Comparison of ENCODE assay signal across 21 mouse cellular contexts in genomic region chr7:88259155-88259925, GRCm38 (mm10). TPM values are rescaled to one million over a fixed set of nuclear protein-coding genes. Genes with fewer than 3 reads are reported as not detected.
DNase-seq lines count a peak whose midpoint lies in the region; ATAC-seq lines count a peak whose summit lies in the region.
"Had no signal": no experiment of that assay in that cellular context is flagged by ENCODE, and none has a peak within 500 bp of the region (broad histone marks: within the 10 kb centered on the region; RNA-seq: fewer than 3 reads in every experiment).

No protein-coding gene starts in this region.

- peak; percentile 13 for DNase-seq in CD4-positive helper T cell, adult 2 months (ENCODE audit: low read depth, low spot score)
- peak; percentile 53 for DNase-seq in ES-CJ7 (ENCODE audit: low read depth, low spot score)
- no peak for DNase-seq in cerebellum, postnatal 25 days
- DNase-seq: adrenal gland, adult 8-10 months; adrenal gland, postnatal 25 days; cerebellum, adult 11-12 months; cerebellum, adult 8-10 months; cerebellum, postnatal 10 days; forebrain, postnatal 0 days; gastrocnemius, adult 2 months; gastrocnemius, postnatal 14 days; heart, adult 18-20 months; kidney, adult 2 months had no signal

- H3K9ac ChIP-seq in heart, embryonic 11.5 days (ENCODE audit: low read depth, low read length), result no peak overlapping the region
- H3K9ac ChIP-seq in kidney, embryonic 15.5 days, result no peak overlapping the region
- H3K9ac ChIP-seq: forebrain, postnatal 0 days; hindbrain, embryonic 12.5 days; hindbrain, embryonic 15.5 days had no signal

- H3K9me3 ChIP-seq in heart, embryonic 11.5 days (replicated peaks; ENCODE audit: control insufficient read depth, low read length), result no peaks in the 10 kb centered on the region
- H3K9me3 ChIP-seq in kidney, embryonic 15.5 days (replicated peaks), result no peaks in the 10 kb centered on the region; the same call in 1 of the 2 replicates
- H3K9me3 ChIP-seq: hindbrain, embryonic 12.5 days; hindbrain, embryonic 15.5 days had no signal

- no peak overlapping the region for H3K4me3 ChIP-seq in heart, embryonic 11.5 days (ENCODE audit: low read depth, low read length)
- no peak overlapping the region for H3K4me3 ChIP-seq in kidney, embryonic 15.5 days (replicated peaks)
- H3K4me3 ChIP-seq: gastrocnemius, adult 2 months; hindbrain, embryonic 12.5 days; hindbrain, embryonic 15.5 days had no signal

- no peaks in the 10 kb centered on the region for H3K27me3 ChIP-seq in heart, embryonic 11.5 days (ENCODE audit: control insufficient read depth, insufficient read depth, low read length)
- H3K27me3 ChIP-seq in kidney, embryonic 15.5 days, result no peaks in the 10 kb centered on the region
- H3K27me3 ChIP-seq: hindbrain, embryonic 12.5 days; hindbrain, embryonic 15.5 days had no signal

- H3K4me1 ChIP-seq in heart, embryonic 11.5 days (ENCODE audit: control insufficient read depth, insufficient read depth, low read length), result no peaks in the 10 kb centered on the region
- no peaks in the 10 kb centered on the region for H3K4me1 ChIP-seq in kidney, embryonic 15.5 days
- H3K4me1 ChIP-seq: hindbrain, embryonic 12.5 days; hindbrain, embryonic 15.5 days had no signal

- no peak overlapping the region for H3K27ac ChIP-seq in heart, embryonic 11.5 days (ENCODE audit: low read depth, low read length)
- no peak overlapping the region for H3K27ac ChIP-seq in kidney, embryonic 15.5 days
- H3K27ac ChIP-seq: gastrocnemius, adult 2 months; hindbrain, embryonic 12.5 days; hindbrain, embryonic 15.5 days had no signal

- peak; percentile 55 for ATAC-seq in activated CD4-positive, CD25-positive, alpha-beta regulatory T cell, adult 4 months
- no peak for ATAC-seq in heart, embryonic 11.5 days (replicated peaks; ENCODE audit: insufficient number of reproducible peaks, low FRiP score, low TSS enrichment)
- ATAC-seq in erythroblast, adult 5-6 weeks (replicated peaks; ENCODE audit: low FRiP score, poor library complexity, severe bottlenecking), result no peak
- ATAC-seq in kidney, embryonic 15.5 days (replicated peaks; ENCODE audit: low FRiP score), result no peak
- ATAC-seq: forebrain, embryonic 14.5 days; forebrain, postnatal 0 days; intestine, postnatal 0 days had no signal

- WGBS in heart, embryonic 11.5 days (ENCODE audit: insufficient replicate concordance), result 76% methylated on average over 7 of the region's 7 CpGs
- 72% methylated on average over 7 of the region's 7 CpGs for WGBS in kidney, embryonic 15.5 days

- no peak overlapping the region for H3K4me2 ChIP-seq in heart, embryonic 11.5 days
- H3K4me2 ChIP-seq in kidney, embryonic 15.5 days, result no peak overlapping the region
- H3K4me2 ChIP-seq: hindbrain, embryonic 12.5 days; hindbrain, embryonic 15.5 days had no signal

- no peaks in the 10 kb centered on the region for H3K36me3 ChIP-seq in heart, embryonic 11.5 days (ENCODE audit: control insufficient read depth, insufficient read depth, low read length)
- no peaks in the 10 kb centered on the region for H3K36me3 ChIP-seq in kidney, embryonic 15.5 days
- H3K36me3 ChIP-seq: hindbrain, embryonic 12.5 days; hindbrain, embryonic 15.5 days had no signal

RNA-seq across cellular contexts. Expression of gene Ctsc, which starts 18.5 kb away (rescaled TPM):
- polyA plus RNA-seq in activated CD4-positive, CD25-positive, alpha-beta regulatory T cell, adult 4 months (2017; shearing (Covaris generic)), result 100 to 1,000 TPM; 111 to 119 TPM
- 29.3 and 30.1 TPM in 2 replicates for polyA plus RNA-seq in heart, embryonic 11.5 days (2014; fragmentation: Nextera tagmentation; extraction: Ambion mirVana)
- 45.5 and 70.2 TPM in 2 replicates for total RNA-seq in erythroblast, adult 5-6 weeks (2015; ENCODE audit: low replicate concordance)
- total RNA-seq in erythroblast, adult 5-6 weeks (2017; ENCODE audit: low replicate concordance), result 44.0 and 65.4 TPM in 2 replicates
- polyA plus RNA-seq in kidney, embryonic 15.5 days (2015; fragmentation: Nextera tagmentation; extraction: Ambion mirVana), result 36.2 and 37.7 TPM in 2 replicates

Comparison
In these comparisons a context has a peak if more than half of its experiments do, and no peak if none do; other contexts are left out.
1. DNase-seq: peak in CD4-positive helper T cell, adult 2 months (single experiment) and ES-CJ7 (single experiment); none in cerebellum, postnatal 25 days (0 of 2).